Mouse (Mus musculus) midbrain, embryonic 14.5 days (tissue): ENCODE data around the gene Pax5. TPM values are rescaled to one million over a fixed set of nuclear protein-coding genes. Genes with fewer than 3 reads are reported as not detected.
A peak's percentile ranks its signal among the peaks of the same experiment; 100 is the strongest.

ENCODE experiments used
- ATAC-seq: fragments of 200-750 bp; cut with Nextera tagmentation; 2 replicates; pipeline ENCODE4 v1.8.0; 2017; ENCODE audit warnings: moderate number of reproducible peaks, moderate library complexity; ENCODE audit not compliant: low FRiP score, low TSS enrichment
- DNase-seq: peaks from one replicate; pipeline ENCODE4 v3.0.0-alpha.2; 2015
- H3K27ac ChIP-seq: fragments of 300-500 bp; sonication (generic); replicated peaks from 2 replicates; pipeline ENCODE4 v1.5.1; 2014; ENCODE audit warnings: mild to moderate bottlenecking, low read depth, low read length, moderate library complexity
- H3K27me3 ChIP-seq: fragments of 300-500 bp; sonication (generic); 2 replicates; pipeline ENCODE4 v1.6.1; 2014; ENCODE audit warnings: low read length, control low read depth, mixed read lengths; ENCODE audit not compliant: control insufficient read depth, insufficient read depth
- H3K36me3 ChIP-seq: fragments of 300-500 bp; sonication (generic); 2 replicates; pipeline ENCODE4 v1.6.1; 2014; ENCODE audit warnings: low read length, control low read depth; ENCODE audit not compliant: control insufficient read depth, insufficient read depth
- H3K4me1 ChIP-seq: fragments of 300-500 bp; sonication (generic); 2 replicates; pipeline ENCODE4 v1.6.1; 2014; ENCODE audit warnings: mild to moderate bottlenecking, antibody characterized with exemption, low read length, control low read depth; ENCODE audit not compliant: control insufficient read depth, insufficient read depth
- H3K4me2 ChIP-seq: fragments of 300-500 bp; sonication (generic); 2 replicates; pipeline ENCODE4 v1.6.1; 2014; ENCODE audit warnings: mild to moderate bottlenecking, low read length, moderate library complexity
- H3K4me3 ChIP-seq: fragments of 300-500 bp; sonication (generic); replicated peaks from 2 replicates; pipeline ENCODE4 v1.5.1; 2014; ENCODE audit warnings: low read depth, low read length
- H3K9ac ChIP-seq: fragments of 300-500 bp; sonication (generic); replicated peaks from 2 replicates; pipeline ENCODE4 v1.6.1; 2014; ENCODE audit warnings: mild to moderate bottlenecking, low read length, moderate library complexity
- H3K9me3 ChIP-seq: fragments of 300-500 bp; sonication (generic); 2 replicates; pipeline ENCODE4 v1.6.1; 2016; ENCODE audit warnings: low read length, control low read depth, mixed read lengths; ENCODE audit not compliant: control insufficient read depth
- WGBS: fragments of 180-500 bp; shearing (Covaris S2); extraction: QIAGEN DNeasy Blood & Tissue Kit; methylation state at CpG from one replicate; pipeline ENCODE4 v1.1.7; 2014; 5-methylcytosine and 5-hydroxymethylcytosine counted together
- polyA plus RNA-seq: library from polyadenylated mRNA; unstranded; fragments of >200 nt; fragmentation: Nextera tagmentation; extraction: Ambion mirVana; gene quantifications from 2 replicates; pipeline ENCODE4 v1.2.1, GENCODE M21; 2014

Pax5 gene
- polyA plus RNA-seq, 1 experiment from 2014 or later: 11.3 TPM

DNA sequence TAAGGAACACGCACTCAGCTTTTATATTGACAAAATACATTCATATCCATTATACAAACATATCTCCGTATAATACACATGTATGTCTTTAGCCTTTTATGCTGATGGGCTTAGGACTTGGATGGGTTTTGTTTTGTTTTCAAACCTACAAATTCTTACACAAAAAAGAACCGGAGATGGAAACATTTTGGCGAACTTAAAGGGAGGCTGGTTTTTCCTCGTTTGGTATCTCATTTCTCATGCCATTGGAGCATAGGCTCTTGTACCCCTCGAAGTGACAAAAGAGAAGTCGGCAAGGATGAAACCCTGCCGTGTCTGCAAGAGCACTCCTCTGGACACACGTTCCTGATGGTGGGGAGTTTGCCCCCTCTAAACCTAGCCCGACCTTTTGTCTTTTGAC is 6.1 kb upstream of the Pax5 start:
- ATAC-seq (no peak), DNase-seq (no peak)
- peaks cover 66% of the 10 kb centered on the region for H3K27me3 ChIP-seq
- H3K4me1 ChIP-seq: no peaks in the 10 kb centered on the region
- 0 out of 2 replicates have a peak overlapping the region, but pooled peaks have one; percentile 17 for H3K27ac ChIP-seq
- no peak overlapping the region for H3K9ac ChIP-seq
- WGBS: 5% methylated on average over 10 of the region's 10 CpGs
- no peaks in the 10 kb centered on the region for H3K9me3 ChIP-seq
- H3K4me3 ChIP-seq: no peak overlapping the region
- H3K4me2 ChIP-seq: no peak overlapping the region
- no peaks in the 10 kb centered on the region for H3K36me3 ChIP-seq

- no peaks in the 10 kb centered on the region for H3K4me1 ChIP-seq
- DNase-seq (no peak), ATAC-seq (no peak)
- H3K36me3 ChIP-seq: no peaks in the 10 kb centered on the region
- H3K4me2 ChIP-seq: peak overlapping the region; percentile 13; the same call in 1 of the 2 replicates
- peaks cover 73% of the 10 kb centered on the region for H3K27me3 ChIP-seq
- no peaks in the 10 kb centered on the region for H3K9me3 ChIP-seq
- H3K4me3 ChIP-seq: no peak overlapping the region
- H3K27ac ChIP-seq: no peak overlapping the region
- H3K9ac ChIP-seq: no peak overlapping the region
- WGBS: 15% methylated on average over 3 of the region's 3 CpGs
Measured at GRCm38 (mm10) chr4:44715621-44716160, 5.4 kb upstream of the Pax5 start.

- Histone ChIP-seq H3K4me3 (peak overlapping the region; percentile 24), H3K36me3 (no peaks in the 10 kb centered on the region), H3K9me3 (no peaks in the 10 kb centered on the region), H3K4me1 (no peaks in the 10 kb centered on the region), H3K27ac (peak overlapping the region; percentile 81), H3K27me3 (peaks cover 81% of the 10 kb centered on the region), H3K9ac (peak overlapping the region; percentile 14; the same call in 1 of the 2 replicates), H3K4me2 (peak overlapping the region; percentile 45)
- no peak for ATAC-seq
- 1% methylated on average over 27 of the region's 27 CpGs for WGBS
- DNase-seq: no peak
Measured at GRCm38 (mm10) chr4:44714111-44714621, 3.9 kb upstream of the Pax5 start.

DNA sequence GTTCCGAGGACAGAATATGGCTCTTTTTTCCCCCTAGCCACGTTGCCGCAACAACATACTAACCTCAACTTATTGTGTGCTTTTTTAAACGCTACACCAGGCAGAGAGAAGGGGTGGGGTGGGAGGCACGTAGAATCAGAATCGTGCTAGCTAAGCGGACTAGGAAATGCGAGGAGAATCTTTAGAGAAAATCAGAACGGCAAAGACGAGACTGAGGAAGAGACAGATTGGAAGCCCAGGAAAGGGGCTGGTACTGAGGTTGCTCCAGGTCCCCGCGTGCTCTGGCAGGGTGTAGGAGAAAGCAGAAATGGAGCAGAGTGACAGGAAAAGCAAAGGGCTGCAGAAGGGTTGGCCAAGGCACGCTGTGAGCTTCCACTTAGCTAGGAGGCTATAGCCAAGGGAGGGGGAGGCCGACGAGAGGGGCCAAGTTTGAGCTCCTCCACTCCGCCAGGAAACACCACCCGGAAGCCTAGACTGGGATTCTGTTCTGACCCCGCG is 3.3 kb upstream of the Pax5 start:
- H3K27me3 ChIP-seq: peaks cover 83% of the 10 kb centered on the region
- no peaks in the 10 kb centered on the region for H3K9me3 ChIP-seq
- H3K4me2 ChIP-seq: peak overlapping the region; percentile 45
- peak; percentile 51 for DNase-seq
- peak overlapping the region; percentile 81 for H3K27ac ChIP-seq
- H3K36me3 ChIP-seq: no peaks in the 10 kb centered on the region
- WGBS: 1% methylated on average over 19 of the region's 19 CpGs
- peak overlapping the region; percentile 24 for H3K4me3 ChIP-seq
- peak overlapping the region; percentile 14; the same call in 1 of the 2 replicates for H3K9ac ChIP-seq
- no peaks in the 10 kb centered on the region for H3K4me1 ChIP-seq
- no peak for ATAC-seq

GRCm38 (mm10) chr4:44712786-44713553 is 2.7 kb upstream of the Pax5 start:
- peak overlapping the region; percentile 45 for H3K4me2 ChIP-seq
- peak overlapping the region; percentile 24 for H3K4me3 ChIP-seq

DNA sequence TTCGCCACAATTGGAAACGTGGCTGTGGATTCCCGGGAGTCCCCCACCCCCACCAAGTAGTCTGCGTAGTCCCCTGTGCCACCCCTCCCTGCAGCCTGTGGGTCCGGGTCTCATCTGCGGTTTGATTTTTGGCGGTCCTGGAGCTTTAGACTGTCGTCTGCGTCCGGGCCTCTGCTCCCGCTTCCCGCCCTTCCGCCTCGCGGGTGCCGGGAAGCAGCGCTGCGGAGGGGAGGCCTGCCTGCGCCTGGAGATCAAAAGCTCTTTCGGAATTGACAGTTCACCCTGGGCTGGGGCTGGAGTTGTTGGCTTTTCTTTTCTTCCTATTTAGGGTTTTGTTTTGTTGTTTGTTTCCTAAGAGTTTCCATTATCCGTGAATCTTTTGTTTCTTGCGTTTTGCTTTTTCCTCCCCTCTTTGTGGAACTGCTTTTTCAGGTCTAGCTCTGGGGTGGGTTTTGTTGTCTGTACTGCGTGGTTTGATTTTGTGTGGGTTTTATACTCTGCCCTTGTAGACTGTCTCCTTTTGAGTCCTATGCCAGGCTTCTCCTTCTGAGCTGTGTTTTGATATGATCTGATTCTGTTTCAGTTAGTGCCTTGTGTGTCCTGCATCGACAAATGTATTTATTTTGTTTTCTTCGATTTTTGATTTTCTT is 1.9 kb upstream of the Pax5 start:
- H3K4me2 ChIP-seq: peak overlapping the region; percentile 45
- under 1% methylated on average over 25 of the region's 25 CpGs for WGBS
- H3K4me3 ChIP-seq: peak overlapping the region; percentile 24; the same call in 1 of the 2 replicates
- DNase-seq (peak; percentile 65), ATAC-seq (no peak)
- peak overlapping the region; percentile 14; the same call in 1 of the 2 replicates for H3K9ac ChIP-seq
- H3K9me3 ChIP-seq: no peaks in the 10 kb centered on the region
- H3K27ac ChIP-seq: peak overlapping the region; percentile 81
- H3K27me3 ChIP-seq: peaks cover 83% of the 10 kb centered on the region
- H3K36me3 ChIP-seq: no peaks in the 10 kb centered on the region
- no peaks in the 10 kb centered on the region for H3K4me1 ChIP-seq

More at GRCm38 (mm10) chr4:44712786-44713553, 2.7 kb upstream of the Pax5 start:
- under 1% methylated on average over 50 of the region's 50 CpGs for WGBS
- Histone ChIP-seq H3K36me3 (no peaks in the 10 kb centered on the region), H3K9ac (peak overlapping the region; percentile 14; the same call in 1 of the 2 replicates), H3K9me3 (no peaks in the 10 kb centered on the region), H3K4me1 (no peaks in the 10 kb centered on the region), H3K27ac (peak overlapping the region; percentile 81), H3K27me3 (peaks cover 83% of the 10 kb centered on the region)
- DNase-seq (peak; percentile 71), ATAC-seq (no peak)

GRCm38 (mm10) chr4:44711136-44711900 is 1.0 kb upstream of the Pax5 start:
- Histone ChIP-seq H3K4me3 (no peak overlapping the region; the same call in 1 of the 2 replicates), H3K4me2 (peak overlapping the region; percentile 45), H3K9me3 (no peaks in the 10 kb centered on the region), H3K27me3 (peaks cover 84% of the 10 kb centered on the region), H3K36me3 (no peaks in the 10 kb centered on the region), H3K27ac (peak overlapping the region; percentile 81), H3K4me1 (no peaks in the 10 kb centered on the region), H3K9ac (peak overlapping the region; percentile 14; the same call in 1 of the 2 replicates)
- WGBS: 3% methylated on average over 25 of the region's 25 CpGs
- no peak for DNase-seq
- ATAC-seq: no peak

DNA sequence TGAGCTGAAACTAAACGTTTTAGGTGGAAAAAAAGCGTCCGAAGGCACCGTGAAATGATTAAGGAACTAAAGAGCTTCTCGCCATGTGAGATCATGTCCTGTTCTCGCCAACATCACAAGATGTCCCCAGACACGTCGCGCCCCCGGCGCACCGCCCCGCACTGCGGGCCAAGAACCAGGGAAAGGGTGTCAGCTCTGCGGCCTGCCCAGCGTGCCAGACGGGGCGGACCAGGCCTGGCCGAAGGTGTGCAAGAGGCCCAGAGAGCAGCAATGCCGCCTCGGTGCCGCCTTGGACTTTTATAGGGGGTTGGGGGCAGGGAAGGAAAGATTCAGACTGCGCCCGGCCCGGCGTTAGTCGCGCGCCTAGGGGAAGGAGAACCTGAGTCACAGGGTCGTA is 412 bp upstream of the Pax5 start:
- no peak for ATAC-seq

More for the DNA sequence above, 412 bp upstream of the Pax5 start:
- DNase-seq: peak; percentile 55
- Histone ChIP-seq H3K9me3 (no peaks in the 10 kb centered on the region), H3K27ac (peak overlapping the region; percentile 81), H3K4me2 (peak overlapping the region; percentile 45), H3K27me3 (peaks cover 89% of the 10 kb centered on the region), H3K4me1 (no peaks in the 10 kb centered on the region), H3K4me3 (peak overlapping the region; percentile 12; the same call in 1 of the 2 replicates), H3K9ac (no peak overlapping the region; the same call in 1 of the 2 replicates), H3K36me3 (no peaks in the 10 kb centered on the region)
- 2% methylated on average over 30 of the region's 30 CpGs for WGBS
